Mouse (Mus musculus) lung, postnatal 0 days (tissue): ENCODE data around the gene P3h2. TPM values are rescaled to one million over a fixed set of nuclear protein-coding genes. Genes with fewer than 3 reads are reported as not detected.

ENCODE experiments used
- ATAC-seq: fragments of 200-750 bp; cut with Nextera tagmentation; 2 replicates; pipeline ENCODE4 v1.8.0; 2017; ENCODE audit warnings: moderate library complexity
- DNase-seq: peaks from one replicate; pipeline ENCODE4 v3.0.0-alpha.2; 2016; ENCODE audit warnings: low spot score
- H3K27ac ChIP-seq: fragments of 300-500 bp; sonication (generic); 2 replicates; pipeline ENCODE4 v1.5.1; 2014; ENCODE audit warnings: antibody characterized with exemption, mild to moderate bottlenecking, low read length, mixed read lengths
- H3K27me3 ChIP-seq: fragments of 300-500 bp; sonication (generic); replicated peaks from 2 replicates; pipeline ENCODE4 v1.6.1; 2014; ENCODE audit warnings: low read length, mixed read lengths; ENCODE audit not compliant: insufficient read depth
- H3K36me3 ChIP-seq: fragments of 300-500 bp; sonication (generic); 2 replicates; pipeline ENCODE4 v1.6.1; 2014; ENCODE audit warnings: low read length, mixed read lengths; ENCODE audit not compliant: insufficient read depth
- H3K4me1 ChIP-seq: fragments of 300-500 bp; sonication (generic); 2 replicates; pipeline ENCODE4 v1.6.1; 2014; ENCODE audit warnings: antibody characterized with exemption, low read depth, low read length, mixed read lengths; ENCODE audit not compliant: insufficient read depth
- H3K4me2 ChIP-seq: fragments of 300-500 bp; sonication (generic); replicated peaks from 2 replicates; pipeline ENCODE4 v1.6.1; 2014; ENCODE audit warnings: low read depth, mild to moderate bottlenecking, low read length, moderate library complexity, mixed read lengths
- H3K4me3 ChIP-seq: fragments of 300-500 bp; sonication (generic); 2 replicates; pipeline ENCODE4 v1.5.1; 2014; ENCODE audit warnings: low read depth, low read length
- H3K9ac ChIP-seq: fragments of 300-500 bp; sonication (generic); replicated peaks from 2 replicates; pipeline ENCODE4 v1.6.1; 2014; ENCODE audit warnings: low read depth, mild to moderate bottlenecking
- H3K9me3 ChIP-seq: fragments of 300-500 bp; sonication (generic); 2 replicates; pipeline ENCODE4 v1.6.1; 2016; ENCODE audit warnings: low read length, mixed read lengths
- CTCF ChIP-seq: IDR thresholded peaks from 2 replicates; pipeline ENCODE4 v1.5.1; 2016; ENCODE audit warnings: antibody characterized with exemption, mild to moderate bottlenecking
- EP300 ChIP-seq: IDR thresholded peaks from 2 replicates; pipeline ENCODE4 v1.6.1; 2016; ENCODE audit warnings: antibody characterized with exemption, mild to moderate bottlenecking, control low read depth
- WGBS: fragments of 180-500 bp; shearing (Covaris S2); extraction: QIAGEN DNeasy Blood & Tissue Kit; methylation state at CpG from one replicate; pipeline ENCODE4 v1.1.7; 2014; 5-methylcytosine and 5-hydroxymethylcytosine counted together
- polyA plus RNA-seq: library from polyadenylated mRNA; unstranded; fragments of >200 nt; fragmentation: Nextera tagmentation; extraction: Ambion mirVana; gene quantifications from 2 replicates; pipeline ENCODE4 v1.2.1, GENCODE M21; 2015

The P3h2 gene
- 1.5 and 1.6 TPM in 2 replicates for polyA plus RNA-seq

DNA sequence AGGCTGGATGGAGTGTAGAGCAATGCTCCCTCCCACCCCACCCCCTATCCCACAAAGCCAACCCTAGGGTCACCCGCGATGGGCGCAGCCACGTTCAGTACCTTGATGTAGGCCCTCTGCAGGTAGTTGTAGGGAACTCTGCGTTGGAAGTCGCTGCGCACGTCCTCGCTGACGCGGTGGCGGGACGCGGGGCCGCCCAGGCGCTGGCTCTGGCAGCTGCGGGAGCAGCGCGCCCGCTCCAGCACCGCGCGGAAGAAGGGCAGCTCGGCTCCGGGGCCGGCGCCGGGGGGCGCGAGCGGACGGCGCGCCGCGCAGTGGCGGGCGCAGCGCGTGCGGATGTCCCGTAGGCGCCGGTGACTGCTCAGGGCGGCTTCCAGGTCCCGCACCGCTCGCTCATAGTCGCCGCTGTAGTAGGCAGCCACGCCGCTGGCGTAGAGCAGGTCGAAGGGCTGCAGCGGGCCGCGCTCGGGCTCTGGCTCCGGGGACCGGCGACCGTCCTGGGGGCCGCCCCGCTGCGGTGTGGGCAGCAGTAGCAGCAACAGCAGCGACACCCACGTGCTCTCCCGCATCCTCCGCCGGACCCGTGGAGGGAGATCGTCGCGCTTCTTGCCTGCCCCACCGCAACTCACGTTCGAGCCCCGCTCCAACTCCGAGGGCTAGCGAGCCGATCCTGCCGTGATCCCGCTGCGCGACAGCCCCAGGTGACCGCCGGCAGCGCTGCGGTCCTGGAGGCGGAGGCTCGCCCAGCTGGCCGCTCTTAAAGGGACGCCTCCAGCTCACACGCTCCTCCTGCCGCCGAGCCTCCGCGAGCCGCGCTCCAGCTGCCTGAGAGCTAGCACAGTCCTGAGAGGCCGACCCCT lies at the start of gene P3h2:
P3h2 (minus strand) TSS at position 670 of the 860 bp plus-strand sequence.
- whole genome bisulfite sequencing, result 1% methylated on average over 90 of the region's 101 CpGs
- ATAC-seq (peak; percentile 95), DNase-seq (peak; percentile 89)
- H3K4me2 ChIP-seq, result peak within 1 kb of the TSS; percentile 92
- no peaks in the 10 kb centered on the region for H3K9me3 ChIP-seq
- no peaks in the 10 kb centered on the region for H3K27me3 ChIP-seq
- peak within 1 kb of the TSS; percentile 77 for H3K27ac ChIP-seq
- H3K4me1 ChIP-seq, result peaks cover 3% of the 10 kb centered on the region; the same call in 1 of the 2 replicates
- no peaks in the 10 kb centered on the region for H3K36me3 ChIP-seq
- TF ChIP-seq EP300 (no peak), CTCF (peak; percentile 60)
- H3K9ac ChIP-seq, result peak within 1 kb of the TSS; percentile 19; the same call in 1 of the 2 replicates
- peak within 1 kb of the TSS; percentile 65 for H3K4me3 ChIP-seq

DNA sequence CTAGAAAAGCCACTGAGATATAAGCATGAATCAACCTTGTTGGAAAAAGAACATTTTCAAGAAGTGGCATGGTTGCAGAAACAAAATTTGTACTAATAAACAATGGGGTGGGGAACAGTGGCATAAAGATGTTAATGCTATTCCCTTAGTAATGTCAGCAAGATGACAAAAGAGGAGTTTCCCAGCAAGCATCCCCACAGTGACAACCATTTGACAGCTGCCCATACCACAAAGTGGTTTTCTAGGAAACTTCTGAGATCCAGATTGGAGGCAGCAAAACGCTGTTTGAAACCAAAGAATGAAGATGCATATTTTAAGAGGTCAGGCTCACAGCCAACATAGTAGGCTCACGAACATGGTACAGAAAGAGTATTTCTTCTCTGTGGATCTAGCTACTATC lies 46.7 kb upstream of the P3h2 start:
- Histone ChIP-seq H3K4me2 (no peak overlapping the region), H3K9me3 (no peaks in the 10 kb centered on the region), H3K27me3 (no peaks in the 10 kb centered on the region), H3K36me3 (no peaks in the 10 kb centered on the region), H3K4me3 (no peak overlapping the region), H3K9ac (no peak overlapping the region), H3K27ac (no peak overlapping the region), H3K4me1 (no peaks in the 10 kb centered on the region)
- WGBS, result 76% methylated on average over 2 of the region's 2 CpGs
- DNase-seq, result no peak
- no peak for ATAC-seq
- TF ChIP-seq EP300 (no peak), CTCF (no peak)

DNA sequence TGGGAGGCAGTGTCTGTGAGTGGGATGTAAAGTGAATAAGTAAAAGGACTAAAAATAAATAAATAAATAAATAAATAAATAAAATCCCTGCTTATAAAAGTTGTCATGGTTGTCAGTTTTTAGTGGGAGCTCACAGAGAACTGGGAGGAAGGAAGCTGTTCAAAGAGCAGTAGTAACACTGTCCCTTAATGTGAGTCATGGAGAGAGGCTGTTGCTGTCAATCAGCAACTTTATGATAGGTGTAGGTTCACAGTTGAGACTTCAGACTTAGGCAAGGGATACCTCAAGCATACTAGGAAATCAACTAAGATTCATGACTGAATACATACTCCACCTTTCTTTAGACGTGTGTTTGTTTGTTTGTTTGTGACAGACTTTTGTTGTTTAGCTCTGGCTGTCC lies 45.4 kb upstream of the P3h2 start:
- ATAC-seq, result no peak
- DNase-seq, result no peak
- no peak overlapping the region for H3K27ac ChIP-seq
- no peak overlapping the region for H3K4me3 ChIP-seq
- H3K4me2 ChIP-seq, result no peak overlapping the region
- TF ChIP-seq CTCF, result no peak
- TF ChIP-seq EP300, result no peak
- no peaks in the 10 kb centered on the region for H3K27me3 ChIP-seq
- H3K9ac ChIP-seq, result no peak overlapping the region
- no peaks in the 10 kb centered on the region for H3K36me3 ChIP-seq
- no peaks in the 10 kb centered on the region for H3K4me1 ChIP-seq
- WGBS, result 50% methylated on average over 1 of the region's 1 CpGs
- no peaks in the 10 kb centered on the region for H3K9me3 ChIP-seq

- no peaks in the 10 kb centered on the region for H3K27me3 ChIP-seq
- H3K36me3 ChIP-seq, result no peaks in the 10 kb centered on the region
- no peak overlapping the region for H3K27ac ChIP-seq
- H3K4me2 ChIP-seq, result no peak overlapping the region
- TF ChIP-seq CTCF (no peak), EP300 (no peak)
- no peak overlapping the region for H3K9ac ChIP-seq
- no peak for DNase-seq
- WGBS, result 89% methylated on average over 1 of the region's 1 CpGs
- H3K4me3 ChIP-seq, result no peak overlapping the region
- ATAC-seq, result no peak
- H3K4me1 ChIP-seq, result no peaks in the 10 kb centered on the region
- H3K9me3 ChIP-seq, result no peaks in the 10 kb centered on the region
These were observed 41.3 kb upstream of the P3h2 start for GRCm38 (mm10) chr16:26146853-26147252.

DNA sequence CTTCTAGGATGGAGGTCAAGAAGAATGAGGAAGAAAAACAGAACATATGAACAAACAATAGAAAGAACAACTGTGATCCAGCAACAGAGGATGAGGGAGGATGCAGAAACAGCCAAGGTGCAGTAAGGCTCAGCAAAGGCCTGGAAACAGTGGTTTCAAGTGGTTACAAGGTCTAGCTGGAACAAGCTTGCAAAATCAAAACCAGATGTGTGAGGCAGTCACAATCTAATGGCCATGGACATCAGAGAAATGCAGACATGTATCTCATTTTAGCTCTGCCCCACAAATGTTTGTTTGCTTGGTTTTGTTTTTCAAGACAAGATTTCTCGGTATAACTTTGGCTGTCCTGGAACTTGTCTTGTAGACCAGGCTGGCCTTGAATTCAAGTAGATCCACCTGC lies 25.5 kb upstream of the P3h2 start:
- 89% methylated on average over 1 of the region's 1 CpGs for WGBS
- H3K4me1 ChIP-seq, result no peaks in the 10 kb centered on the region
- no peak for DNase-seq
- H3K9ac ChIP-seq, result no peak overlapping the region
- H3K27ac ChIP-seq, result no peak overlapping the region
- H3K4me3 ChIP-seq, result no peak overlapping the region
- no peak for TF ChIP-seq EP300
- no peak for TF ChIP-seq CTCF
- no peaks in the 10 kb centered on the region for H3K9me3 ChIP-seq
- H3K36me3 ChIP-seq, result no peaks in the 10 kb centered on the region
- ATAC-seq, result no peak
- H3K4me2 ChIP-seq, result no peak overlapping the region
- H3K27me3 ChIP-seq, result no peaks in the 10 kb centered on the region

GRCm38 (mm10) chr16:26106618-26107017 lies 1.0 kb upstream of the P3h2 start:
- no peaks in the 10 kb centered on the region for H3K4me1 ChIP-seq
- WGBS, result 59% methylated on average over 5 of the region's 5 CpGs
- H3K27ac ChIP-seq, result no peak overlapping the region
- no peak for TF ChIP-seq EP300
- no peak for TF ChIP-seq CTCF
- no peak overlapping the region for H3K4me3 ChIP-seq
- H3K9ac ChIP-seq, result no peak overlapping the region
- H3K4me2 ChIP-seq, result no peak overlapping the region
- DNase-seq, result no peak
- H3K9me3 ChIP-seq, result no peaks in the 10 kb centered on the region
- H3K27me3 ChIP-seq, result no peaks in the 10 kb centered on the region
- ATAC-seq, result no peak
- no peaks in the 10 kb centered on the region for H3K36me3 ChIP-seq
